Mouse (Mus musculus): ENCODE data around the gene Olfr559. TPM values are rescaled to one million over a fixed set of nuclear protein-coding genes. Genes with fewer than 3 reads are reported as not detected.
A peak's percentile ranks its signal among the peaks of the same experiment; 100 is the strongest.

The Olfr559 gene
- polyA plus RNA-seq (2015; fragmentation: Nextera tagmentation; extraction: Ambion mirVana): not detected in 2 replicates

DNA sequence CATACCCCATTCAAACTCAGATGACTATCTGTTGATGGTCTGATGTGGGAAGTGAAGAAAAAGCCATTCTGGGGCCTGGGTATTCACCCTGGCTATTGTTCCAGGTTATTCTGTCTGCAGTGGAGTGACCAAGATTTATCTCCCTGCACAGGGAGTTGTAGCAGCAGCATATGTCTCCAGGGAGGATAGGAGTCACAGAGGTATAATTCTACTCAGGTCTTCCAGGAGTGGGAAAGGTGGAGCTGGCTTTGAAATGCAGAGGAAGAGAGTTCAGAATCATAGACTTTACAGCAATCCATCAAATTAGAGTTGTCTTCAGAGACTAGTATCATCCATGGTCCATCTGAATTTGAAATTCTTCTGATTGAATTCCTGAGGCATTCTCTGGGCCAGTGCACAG is at the start of gene Olfr559:
Gene Olfr559 (minus strand): TSS at position 101 of the 400 bp plus-strand sequence.
- no peaks in the 10 kb centered on the region for H3K36me3 ChIP-seq (ENCODE audit: insufficient read depth, low read length)
- no peak for ATAC-seq (ENCODE audit: low FRiP score, low TSS enrichment)
- H3K27ac ChIP-seq (ENCODE audit: low read length): no peak within 1 kb of the TSS
- H3K4me3 ChIP-seq (ENCODE audit: low read length): no peak within 1 kb of the TSS
- no peak within 1 kb of the TSS for H3K9ac ChIP-seq (replicated peaks; ENCODE audit: low read length)
- H3K4me1 ChIP-seq (ENCODE audit: insufficient read depth, low read length): no peaks in the 10 kb centered on the region
- H3K4me2 ChIP-seq (replicated peaks; ENCODE audit: low read depth, low read length): no peak within 1 kb of the TSS
- no peaks in the 10 kb centered on the region for H3K27me3 ChIP-seq (ENCODE audit: insufficient read depth, low read length)
- no peaks in the 10 kb centered on the region for H3K9me3 ChIP-seq (ENCODE audit: low read length)

DNA sequence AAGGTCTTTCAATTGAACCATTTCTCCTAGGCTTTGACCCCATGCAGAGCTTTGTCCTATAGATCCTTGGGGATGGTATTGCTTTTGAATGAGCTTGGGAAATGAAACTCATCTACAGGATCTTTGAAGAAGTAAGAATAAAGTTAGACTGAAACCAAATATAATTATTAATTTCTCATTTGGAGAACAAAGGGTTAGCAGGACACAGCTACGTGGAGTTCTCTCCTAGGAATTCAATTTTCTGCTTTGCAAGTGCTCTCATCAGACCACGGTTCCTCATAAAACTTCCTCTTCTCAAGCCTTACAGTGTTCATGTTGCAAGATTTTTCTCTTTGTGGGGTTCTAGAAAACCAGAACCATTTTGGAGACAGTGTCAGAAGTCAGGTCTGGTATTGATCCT is 43.6 kb upstream of the Olfr559 start, which contains the start of gene Olfr561:
Gene Olfr561 (plus strand): TSS at position 301 of the 400 bp plus-strand sequence.
- Histone ChIP-seq H3K9ac (replicated peaks; ENCODE audit: low read length) (no peak within 1 kb of the TSS), H3K36me3 (ENCODE audit: insufficient read depth, low read length) (no peaks in the 10 kb centered on the region), H3K4me2 (replicated peaks; ENCODE audit: low read depth, low read length) (no peak within 1 kb of the TSS), H3K27me3 (ENCODE audit: insufficient read depth, low read length) (no peaks in the 10 kb centered on the region), H3K27ac (ENCODE audit: low read length) (no peak within 1 kb of the TSS), H3K4me3 (ENCODE audit: low read length) (no peak within 1 kb of the TSS), H3K9me3 (ENCODE audit: low read length) (no peaks in the 10 kb centered on the region), H3K4me1 (ENCODE audit: insufficient read depth, low read length) (no peaks in the 10 kb centered on the region)
- no peak for ATAC-seq (ENCODE audit: low FRiP score, low TSS enrichment)
- WGBS: 83% methylated on average over 2 of the region's 2 CpGs

- Histone ChIP-seq H3K27me3 (ENCODE audit: insufficient read depth, low read length) (no peaks in the 10 kb centered on the region), H3K4me3 (ENCODE audit: low read length) (no peak within 1 kb of the TSS), H3K36me3 (ENCODE audit: insufficient read depth, low read length) (no peaks in the 10 kb centered on the region), H3K27ac (ENCODE audit: low read length) (no peak within 1 kb of the TSS), H3K9me3 (ENCODE audit: low read length) (no peaks in the 10 kb centered on the region), H3K4me1 (ENCODE audit: insufficient read depth, low read length) (no peaks in the 10 kb centered on the region), H3K4me2 (replicated peaks; ENCODE audit: low read depth, low read length) (no peak within 1 kb of the TSS), H3K9ac (replicated peaks; ENCODE audit: low read length) (no peak within 1 kb of the TSS)
- no peak for ATAC-seq (ENCODE audit: low FRiP score, low TSS enrichment)
- WGBS: 79% methylated on average over 4 of the region's 4 CpGs
These were observed 32.0 kb upstream of the Olfr559 start, which contains the start of the genes Olfr560 and Olfr78 for GRCm38 (mm10) chr7:102759266-102759665. Gene Olfr560, minus strand, starts transcription at chr7:102759366. Gene Olfr78, minus strand, starts transcription at chr7:102759471.

DNA sequence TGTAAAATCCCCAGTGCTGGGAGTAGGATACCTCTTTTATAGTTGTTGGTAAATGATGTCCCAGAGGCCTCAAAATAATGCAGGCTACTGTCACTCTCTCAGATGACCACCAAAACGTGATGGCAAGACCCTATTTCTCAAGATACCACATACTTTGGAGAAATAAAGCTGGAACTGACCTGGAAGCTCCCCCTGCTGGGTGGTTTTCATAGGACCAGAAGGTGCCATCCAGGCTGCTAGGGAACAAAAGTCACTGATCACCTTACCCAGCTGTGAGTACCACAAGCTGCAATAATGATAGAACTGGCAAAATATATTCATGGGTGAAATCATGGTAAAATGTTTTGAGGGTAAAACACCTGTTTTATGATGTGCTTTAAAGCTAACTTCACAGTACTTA is 24.8 kb upstream of the Olfr559 start:
- Histone ChIP-seq H3K36me3 (ENCODE audit: insufficient read depth, low read length) (no peaks in the 10 kb centered on the region), H3K27me3 (ENCODE audit: insufficient read depth, low read length) (no peaks in the 10 kb centered on the region), H3K4me1 (ENCODE audit: insufficient read depth, low read length) (no peaks in the 10 kb centered on the region), H3K4me2 (replicated peaks; ENCODE audit: low read depth, low read length) (no peak overlapping the region), H3K27ac (ENCODE audit: low read length) (no peak overlapping the region), H3K4me3 (ENCODE audit: low read length) (no peak overlapping the region), H3K9me3 (ENCODE audit: low read length) (no peaks in the 10 kb centered on the region), H3K9ac (replicated peaks; ENCODE audit: low read length) (no peak overlapping the region)
- ATAC-seq (ENCODE audit: low FRiP score, low TSS enrichment): no peak
- WGBS: 8% methylated on average over 1 of the region's 1 CpGs

GRCm38 (mm10) chr7:102737705-102738104 is 10.4 kb upstream of the Olfr559 start:
- no peak for ATAC-seq (ENCODE audit: low FRiP score, low TSS enrichment)
- no peak overlapping the region for H3K4me2 ChIP-seq (replicated peaks; ENCODE audit: low read depth, low read length)
- 17% methylated on average over 2 of the region's 2 CpGs for WGBS
- H3K27ac ChIP-seq (ENCODE audit: low read length): no peak overlapping the region
- H3K36me3 ChIP-seq (ENCODE audit: insufficient read depth, low read length): no peaks in the 10 kb centered on the region
- H3K4me1 ChIP-seq (ENCODE audit: insufficient read depth, low read length): no peaks in the 10 kb centered on the region
- no peak overlapping the region for H3K4me3 ChIP-seq (ENCODE audit: low read length)
- H3K27me3 ChIP-seq (ENCODE audit: insufficient read depth, low read length): no peaks in the 10 kb centered on the region
- H3K9ac ChIP-seq (replicated peaks; ENCODE audit: low read length): no peak overlapping the region
- H3K9me3 ChIP-seq (ENCODE audit: low read length): no peaks in the 10 kb centered on the region

GRCm38 (mm10) chr7:102733793-102734192 is 6.5 kb upstream of the Olfr559 start:
- 22% methylated on average over 1 of the region's 1 CpGs for WGBS
- ATAC-seq (ENCODE audit: low FRiP score, low TSS enrichment): peak; percentile 31; the same call in 1 of the 2 replicates
- no peaks in the 10 kb centered on the region for H3K4me1 ChIP-seq (ENCODE audit: insufficient read depth, low read length)

DNA sequence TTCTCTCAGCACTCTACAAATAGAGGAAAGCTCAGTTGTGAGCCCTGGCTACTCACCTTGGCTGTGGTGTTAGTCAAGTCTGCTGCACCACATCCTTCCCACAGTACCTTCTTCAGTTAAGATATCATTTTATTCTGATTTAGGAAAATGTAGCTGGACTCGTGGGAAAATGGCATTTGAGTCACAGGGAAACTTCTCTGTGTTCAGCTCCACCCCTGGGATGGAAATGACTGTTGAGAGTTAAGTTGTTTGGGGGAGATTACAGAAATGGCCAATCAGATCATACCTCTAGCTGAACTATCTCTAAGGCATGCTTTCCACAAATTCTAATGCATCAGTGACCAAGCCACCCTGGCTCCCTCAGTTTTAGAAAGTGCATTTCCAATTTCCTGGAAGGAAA is 8.3 kb downstream of the Olfr559 start, which contains the start of gene Olfr33:
Gene Olfr33 (minus strand): TSS at position 101 of the 400 bp plus-strand sequence.
- WGBS: 25% methylated on average over 1 of the region's 1 CpGs
- Histone ChIP-seq H3K27me3 (ENCODE audit: insufficient read depth, low read length) (no peaks in the 10 kb centered on the region), H3K9me3 (ENCODE audit: low read length) (no peaks in the 10 kb centered on the region), H3K4me3 (ENCODE audit: low read length) (no peak within 1 kb of the TSS), H3K36me3 (ENCODE audit: insufficient read depth, low read length) (no peaks in the 10 kb centered on the region), H3K4me2 (replicated peaks; ENCODE audit: low read depth, low read length) (no peak within 1 kb of the TSS), H3K27ac (ENCODE audit: low read length) (no peak within 1 kb of the TSS), H3K4me1 (ENCODE audit: insufficient read depth, low read length) (no peaks in the 10 kb centered on the region), H3K9ac (replicated peaks; ENCODE audit: low read length) (no peak within 1 kb of the TSS)
- no peak for ATAC-seq (ENCODE audit: low FRiP score, low TSS enrichment)

More at GRCm38 (mm10) chr7:102733793-102734192, 6.5 kb upstream of the Olfr559 start:
- H3K4me2 ChIP-seq (replicated peaks; ENCODE audit: low read depth, low read length): no peak overlapping the region
- no peaks in the 10 kb centered on the region for H3K27me3 ChIP-seq (ENCODE audit: insufficient read depth, low read length)
- no peaks in the 10 kb centered on the region for H3K36me3 ChIP-seq (ENCODE audit: insufficient read depth, low read length)
- H3K4me3 ChIP-seq (ENCODE audit: low read length): no peak overlapping the region
- H3K27ac ChIP-seq (ENCODE audit: low read length): no peak overlapping the region
- no peaks in the 10 kb centered on the region for H3K9me3 ChIP-seq (ENCODE audit: low read length)
- H3K9ac ChIP-seq (replicated peaks; ENCODE audit: low read length): no peak overlapping the region

DNA sequence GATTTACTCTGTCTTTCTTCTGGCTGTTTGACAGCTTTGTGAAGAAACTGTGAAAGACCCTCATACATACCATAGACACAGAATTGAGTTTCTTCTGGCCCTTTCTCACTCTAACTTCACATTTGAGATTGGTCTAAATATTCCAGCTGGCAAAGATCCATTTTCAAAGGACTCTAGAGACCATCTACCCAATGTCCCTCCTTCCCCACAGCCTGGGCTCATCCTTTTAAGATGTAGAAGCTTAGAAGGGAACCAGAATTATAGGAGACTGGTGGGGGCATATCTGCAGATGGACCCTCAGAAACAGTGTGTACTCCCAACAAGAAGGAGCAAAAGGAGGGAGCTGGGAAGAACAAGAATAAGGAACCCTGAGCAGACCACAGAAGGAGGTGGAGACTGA is 25.4 kb downstream of the Olfr559 start, which contains the start of gene Olfr558:
Gene Olfr558 (plus strand): TSS at position 301 of the 400 bp plus-strand sequence.
- Histone ChIP-seq H3K4me2 (replicated peaks; ENCODE audit: low read depth, low read length) (no peak within 1 kb of the TSS), H3K27ac (ENCODE audit: low read length) (no peak within 1 kb of the TSS), H3K36me3 (ENCODE audit: insufficient read depth, low read length) (no peaks in the 10 kb centered on the region), H3K9ac (replicated peaks; ENCODE audit: low read length) (no peak within 1 kb of the TSS), H3K4me3 (ENCODE audit: low read length) (no peak within 1 kb of the TSS), H3K27me3 (ENCODE audit: insufficient read depth, low read length) (no peaks in the 10 kb centered on the region), H3K4me1 (ENCODE audit: insufficient read depth, low read length) (no peaks in the 10 kb centered on the region), H3K9me3 (ENCODE audit: low read length) (no peaks in the 10 kb centered on the region)
- no peak for ATAC-seq (ENCODE audit: low FRiP score, low TSS enrichment)

DNA sequence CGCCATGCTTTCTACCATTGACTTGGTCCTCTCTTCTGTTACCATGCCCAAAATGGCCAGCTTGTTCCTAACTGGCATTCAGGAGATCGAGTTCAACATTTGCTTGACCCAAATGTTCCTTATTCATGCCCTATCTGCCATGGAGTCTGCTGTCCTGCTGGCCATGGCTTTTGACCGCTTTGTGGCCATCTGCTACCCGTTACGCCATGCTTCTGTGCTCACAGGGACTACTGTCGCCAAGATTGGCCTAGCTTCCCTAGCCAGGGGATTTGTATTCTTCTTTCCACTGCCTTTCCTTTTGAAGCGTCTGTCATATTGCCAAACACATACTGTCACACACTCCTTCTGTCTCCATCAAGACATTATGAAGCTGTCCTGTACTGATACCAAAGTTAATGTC is 28.8 kb downstream of the Olfr559 start:
- Histone ChIP-seq H3K9ac (replicated peaks; ENCODE audit: low read length) (no peak overlapping the region), H3K27me3 (ENCODE audit: insufficient read depth, low read length) (no peaks in the 10 kb centered on the region), H3K27ac (ENCODE audit: low read length) (no peak overlapping the region), H3K9me3 (ENCODE audit: low read length) (no peaks in the 10 kb centered on the region), H3K4me1 (ENCODE audit: insufficient read depth, low read length) (no peaks in the 10 kb centered on the region), H3K36me3 (ENCODE audit: insufficient read depth, low read length) (no peaks in the 10 kb centered on the region), H3K4me3 (ENCODE audit: low read length) (no peak overlapping the region), H3K4me2 (replicated peaks; ENCODE audit: low read depth, low read length) (no peak overlapping the region)
- ATAC-seq (ENCODE audit: low FRiP score, low TSS enrichment): no peak
- WGBS: 89% methylated on average over 7 of the region's 7 CpGs

GRCm38 (mm10) chr7:102695358-102696125 is 31.7 kb downstream of the Olfr559 start, which contains the start of gene Olfr557:
Gene Olfr557, plus strand, starts transcription at chr7:102695910.
- no peaks in the 10 kb centered on the region for H3K4me1 ChIP-seq (ENCODE audit: insufficient read depth, low read length)
- no peaks in the 10 kb centered on the region for H3K27me3 ChIP-seq (ENCODE audit: insufficient read depth, low read length)
- ATAC-seq (ENCODE audit: low FRiP score, low TSS enrichment): 0 out of 2 replicates have a peak, but pooled peaks have one; percentile 15
- H3K4me3 ChIP-seq (ENCODE audit: low read length): no peak within 1 kb of the TSS
- no peak within 1 kb of the TSS for H3K9ac ChIP-seq (replicated peaks; ENCODE audit: low read length)
- no peaks in the 10 kb centered on the region for H3K36me3 ChIP-seq (ENCODE audit: insufficient read depth, low read length)
- no peaks in the 10 kb centered on the region for H3K9me3 ChIP-seq (ENCODE audit: low read length)
- WGBS: 77% methylated on average over 5 of the region's 5 CpGs
- H3K4me2 ChIP-seq (replicated peaks; ENCODE audit: low read depth, low read length): no peak within 1 kb of the TSS
- H3K27ac ChIP-seq (ENCODE audit: low read length): no peak within 1 kb of the TSS
